ENCODE assay signal across 9 mouse cellular contexts in genomic region chr15:93592596-93592995, GRCm38 (mm10). TPM values are rescaled to one million over a fixed set of nuclear protein-coding genes. Genes with fewer than 3 reads are reported as not detected.
A peak's percentile ranks its signal among the peaks of the same experiment; 100 is the strongest.
DNase-seq lines count a peak whose midpoint lies in the region; ATAC-seq and TF ChIP-seq lines count a peak whose summit lies in the region.
"Had no signal": no experiment of that assay in that cellular context is flagged by ENCODE, and none has a peak within 500 bp of the region (broad histone marks: within the 10 kb centered on the region; RNA-seq: fewer than 3 reads in every experiment).

No protein-coding gene starts in this region.

- peaks cover 75% of the 10 kb centered on the region for H3K4me1 ChIP-seq in kidney, embryonic 15.5 days
- peaks cover 12% of the 10 kb centered on the region for H3K4me1 ChIP-seq in kidney, adult 2 months (ENCODE audit: control insufficient read depth, insufficient read depth, low read length)
- H3K4me1 ChIP-seq in embryonic facial prominence, embryonic 15.5 days = peaks cover 67% of the 10 kb centered on the region
- H3K4me1 ChIP-seq in liver, embryonic 14.5 days (replicated peaks; ENCODE audit: control insufficient read depth in 2 of 2, insufficient read depth in 2 of 2, low read length in 1 of 2) = peaks cover 26 to 33% of the 10 kb centered on the region in 2 experiments

- TF ChIP-seq EP300 in liver, embryonic 14.5 days (IDR thresholded peaks at IDR 0.05; ENCODE audit: low read depth) = no peak

- peak overlapping the region; percentile 56 for H3K4me2 ChIP-seq in kidney, embryonic 15.5 days
- peak overlapping the region; percentile 88 for H3K4me2 ChIP-seq in embryonic facial prominence, embryonic 15.5 days (replicated peaks)
- peak overlapping the region; percentile 68 for H3K4me2 ChIP-seq in liver, embryonic 14.5 days (ENCODE audit: low read depth)

- ATAC-seq in kidney, embryonic 15.5 days (replicated peaks; ENCODE audit: low FRiP score) = no peak
- no peak for ATAC-seq in embryonic facial prominence, embryonic 15.5 days (ENCODE audit: insufficient number of reproducible peaks, low FRiP score, low TSS enrichment, low read depth)
- ATAC-seq in liver, embryonic 14.5 days (ENCODE audit: insufficient read depth) = no peak

- H3K4me3 ChIP-seq in kidney, embryonic 15.5 days (replicated peaks) = no peak overlapping the region
- no peak overlapping the region for H3K4me3 ChIP-seq in kidney, adult 2 months (ENCODE audit: insufficient read depth, low read depth, low read length)
- peak overlapping the region; percentile 34 for H3K4me3 ChIP-seq in embryonic facial prominence, embryonic 15.5 days (replicated peaks)
- H3K4me3 ChIP-seq in liver, embryonic 14.5 days (ENCODE audit: insufficient read depth in 1 of 2, low read depth in 2 of 2, low read length in 2 of 2) = no peak overlapping the region; a peak in 1 of 4 replicates

- H3K27ac ChIP-seq in kidney, embryonic 15.5 days = 0 out of 2 replicates have a peak overlapping the region, but pooled peaks have one; percentile 45
- no peak overlapping the region for H3K27ac ChIP-seq in kidney, adult 2 months (ENCODE audit: insufficient read depth, low read depth, low read length)
- H3K27ac ChIP-seq in embryonic facial prominence, embryonic 15.5 days (replicated peaks) = peak overlapping the region; percentile 83; the same call in 1 of the 2 replicates
- H3K27ac ChIP-seq in liver, embryonic 14.5 days = no peak overlapping the region

- no peak overlapping the region for H3K9ac ChIP-seq in kidney, embryonic 15.5 days
- H3K9ac ChIP-seq in embryonic facial prominence, embryonic 15.5 days = no peak overlapping the region
- H3K9ac ChIP-seq in liver, embryonic 14.5 days (replicated peaks) = no peak overlapping the region

- WGBS in kidney, embryonic 15.5 days = 57% methylated on average over 3 of the region's 3 CpGs
- WGBS in kidney, adult 2 months = 89% methylated on average over 3 of the region's 3 CpGs
- WGBS in embryonic facial prominence, embryonic 15.5 days = 55% methylated on average over 3 of the region's 3 CpGs
- WGBS in liver, embryonic 14.5 days (ENCODE audit: insufficient replicate concordance) = 22% methylated on average over 3 of the region's 3 CpGs

- TF ChIP-seq CTCF in kidney, adult 2 months (conservative IDR thresholded peaks at IDR 0.05; ENCODE audit: insufficient read depth, insufficient read length, low read depth, low read length) = no peak
- no peak for TF ChIP-seq CTCF in liver, embryonic 14.5 days (IDR thresholded peaks at IDR 0.05; ENCODE audit: low read depth)

- H3K27me3 ChIP-seq in kidney, embryonic 15.5 days = no peaks in the 10 kb centered on the region
- H3K27me3 ChIP-seq in kidney, adult 2 months (replicated peaks; ENCODE audit: control insufficient read depth, insufficient read depth, low read length) = no peaks in the 10 kb centered on the region
- H3K27me3 ChIP-seq in embryonic facial prominence, embryonic 15.5 days = no peaks in the 10 kb centered on the region
- peaks cover 2% of the 10 kb centered on the region; the same call in 1 of the 2 replicates for H3K27me3 ChIP-seq in liver, embryonic 14.5 days (ENCODE audit: control insufficient read depth, insufficient read depth, low read length)

- 0 out of 2 replicates have a peak, but pooled peaks cover 1% of the 10 kb centered on the region for H3K36me3 ChIP-seq in kidney, embryonic 15.5 days
- H3K36me3 ChIP-seq in kidney, adult 2 months (ENCODE audit: control insufficient read depth, insufficient read depth, low read length) = no peaks in the 10 kb centered on the region
- H3K36me3 ChIP-seq in embryonic facial prominence, embryonic 15.5 days = no peaks in the 10 kb centered on the region
- H3K36me3 ChIP-seq in liver, embryonic 14.5 days (replicated peaks; ENCODE audit: control insufficient read depth, insufficient read depth, low read depth) = no peaks in the 10 kb centered on the region

- DNase-seq in heart, adult 11 months = peak; percentile 75
- no peak for DNase-seq in heart, adult 8-10 months (ENCODE audit: low spot score)
- no peak for DNase-seq in kidney, adult 2 months
- no peak for DNase-seq in liver, embryonic 14.5 days (ENCODE audit: low read depth in 3 of 3, low spot score in 3 of 3)
- DNase-seq in thymus, postnatal 10 days (ENCODE audit: low spot score in 2 of 2) = no peak
- DNase-seq in gastrocnemius, postnatal 4 days (ENCODE audit: low spot score in 2 of 2) = no peak
- DNase-seq: thymus, postnatal 36 days had no signal

- no peak for TF ChIP-seq POLR2A in kidney, adult 2 months (IDR thresholded peaks at IDR 0.05; ENCODE audit: low read depth, low read length)

- H3K9me3 ChIP-seq in kidney, embryonic 15.5 days (replicated peaks) = no peaks in the 10 kb centered on the region
- H3K9me3 ChIP-seq in embryonic facial prominence, embryonic 15.5 days (replicated peaks) = no peaks in the 10 kb centered on the region
- no peaks in the 10 kb centered on the region for H3K9me3 ChIP-seq in liver, embryonic 14.5 days (ENCODE audit: control insufficient read depth, low read length)

RNA-seq across cellular contexts. Expression of gene Prickle1, which starts 3.1 kb away (rescaled TPM):
- 10 to 100 TPM; 10.8 to 18.3 (median 15.4) TPM for total RNA-seq in heart, adult 8-10 months (2022)
- polyA plus RNA-seq in kidney, embryonic 15.5 days (2015; fragmentation: Nextera tagmentation; extraction: Ambion mirVana) = 24.3 and 27.0 TPM in 2 replicates
- 5.9 and 6.1 TPM in 2 replicates for polyA plus RNA-seq in kidney, adult 2 months (2012; rRNA removed)
- 40.2 TPM in 2 replicates for polyA plus RNA-seq in embryonic facial prominence, embryonic 15.5 days (2015; fragmentation: Nextera tagmentation; extraction: Ambion mirVana)
- 1.2 and 1.5 TPM in 2 replicates for polyA plus RNA-seq in liver, embryonic 14.5 days (2012; rRNA removed)
- polyA plus RNA-seq in liver, embryonic 14.5 days (2014; fragmentation: Nextera tagmentation; extraction: Ambion mirVana) = 3.2 and 3.5 TPM in 2 replicates
- total RNA-seq in gastrocnemius, postnatal 4 days (2021) = 10 to 100 TPM; 22.5 to 24.5 TPM

Comparison
In these comparisons a context has a peak if more than half of its experiments do, and no peak if none do; other contexts are left out.
1. H3K27ac ChIP-seq: peak in kidney, embryonic 15.5 days (single experiment) and embryonic facial prominence, embryonic 15.5 days (single experiment); none in kidney, adult 2 months (single experiment) and liver, embryonic 14.5 days (single experiment).
2. Peak in every context shown above with its lines, with median percentiles within 50 percentile points of each other: H3K4me2 ChIP-seq.